Mouse (Mus musculus) stomach, postnatal 0 days (tissue): ENCODE measurements at regions not wholly inside any gene's neighbourhood (a gene's known extent, or its start where the extent isn't known, plus 50 kb on each side); places are given as distances from the start of the nearest gene placed in this dataset.
"Not testable (repeated sequence)": the region's sequence is repeated elsewhere in the genome, so short reads cannot be mapped to it uniquely, and the experiment has no call there.

Experiments used
- ATAC-seq: fragments of 200-750 bp; cut with Nextera tagmentation; 2 replicates; pipeline ENCODE4 v1.8.0; 2017; ENCODE audit not compliant: low FRiP score, low TSS enrichment
- DNase-seq: peaks from one replicate; pipeline ENCODE4 v3.0.0-alpha.2; 2016; ENCODE audit warnings: low spot score
- H3K27ac ChIP-seq: fragments of 300-500 bp; sonication (generic); replicated peaks from 2 replicates; pipeline ENCODE4 v1.5.1; 2014; ENCODE audit warnings: mild to moderate bottlenecking, control low read depth
- H3K27me3 ChIP-seq: fragments of 300-500 bp; sonication (generic); 2 replicates; pipeline ENCODE4 v1.6.1; 2014; ENCODE audit warnings: low read length; ENCODE audit not compliant: control insufficient read depth, insufficient read depth
- H3K36me3 ChIP-seq: fragments of 300-500 bp; sonication (generic); 2 replicates; pipeline ENCODE4 v1.6.1; 2014; ENCODE audit warnings: low read length, mixed read lengths; ENCODE audit not compliant: control insufficient read depth, insufficient read depth
- H3K4me1 ChIP-seq: fragments of 300-500 bp; sonication (generic); replicated peaks from 2 replicates; pipeline ENCODE4 v1.6.1; 2014; ENCODE audit warnings: antibody characterized with exemption; ENCODE audit not compliant: control insufficient read depth, insufficient read depth
- H3K4me2 ChIP-seq: fragments of 300-500 bp; sonication (generic); replicated peaks from 2 replicates; pipeline ENCODE4 v1.6.1; 2014; ENCODE audit warnings: low read depth, mild to moderate bottlenecking, control low read depth, moderate library complexity
- H3K4me3 ChIP-seq: fragments of 300-500 bp; sonication (generic); 2 replicates; pipeline ENCODE4 v1.5.1; 2014; ENCODE audit warnings: low read depth, low read length, control low read depth
- H3K9ac ChIP-seq: fragments of 300-500 bp; sonication (generic); 2 replicates; pipeline ENCODE4 v1.6.1; 2014; ENCODE audit warnings: mild to moderate bottlenecking, low read length, control low read depth, mixed read lengths
- H3K9me3 ChIP-seq: fragments of 300-500 bp; sonication (generic); 2 replicates; pipeline ENCODE4 v1.6.1; 2016; ENCODE audit warnings: low read length; ENCODE audit not compliant: control insufficient read depth
- CTCF ChIP-seq: IDR thresholded peaks from 2 replicates; pipeline ENCODE4 v1.5.1; 2016; ENCODE audit warnings: antibody characterized with exemption, low read depth, mild to moderate bottlenecking, moderate library complexity
- EP300 ChIP-seq: optimal IDR thresholded peaks from 2 replicates; pipeline ENCODE3; 2016; ENCODE audit warnings: antibody characterized with exemption
- WGBS: fragments of 180-500 bp; shearing (Covaris S2); extraction: QIAGEN DNeasy Blood & Tissue Kit; methylation state at CpG from one replicate; pipeline ENCODE4 v1.1.7; 2014; 5-methylcytosine and 5-hydroxymethylcytosine counted together

DNA sequence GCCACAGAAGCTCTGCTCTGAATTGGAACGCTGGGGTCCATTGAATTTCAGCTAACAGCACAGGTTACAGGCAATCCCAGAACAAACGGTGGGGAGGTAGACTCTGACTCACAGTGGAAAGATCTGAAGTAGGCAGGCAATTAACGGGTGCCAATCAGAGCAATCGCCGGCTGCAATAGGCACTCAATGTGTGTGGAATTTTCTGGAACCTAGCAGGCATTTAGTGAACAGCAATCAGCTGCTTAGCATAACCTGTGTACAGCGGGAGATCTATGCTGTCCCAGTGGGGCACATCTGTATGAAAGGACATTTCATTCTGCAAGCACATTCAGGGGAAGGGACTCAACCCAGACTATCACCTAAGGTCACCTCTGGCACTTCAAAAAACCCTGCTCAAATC lies 213.4 kb downstream of the 1810013L24Rik start:
- no peak for DNase-seq
- Histone ChIP-seq H3K9ac (no peak overlapping the region), H3K27ac (no peak overlapping the region), H3K36me3 (no peaks in the 10 kb centered on the region), H3K4me2 (no peak overlapping the region), H3K27me3 (no peaks in the 10 kb centered on the region), H3K4me1 (no peaks in the 10 kb centered on the region), H3K4me3 (no peak overlapping the region), H3K9me3 (no peaks in the 10 kb centered on the region)
- no peak for ATAC-seq
- TF ChIP-seq CTCF (no peak), EP300 (no peak)
- 74% methylated on average over 6 of the region's 6 CpGs for WGBS

DNA sequence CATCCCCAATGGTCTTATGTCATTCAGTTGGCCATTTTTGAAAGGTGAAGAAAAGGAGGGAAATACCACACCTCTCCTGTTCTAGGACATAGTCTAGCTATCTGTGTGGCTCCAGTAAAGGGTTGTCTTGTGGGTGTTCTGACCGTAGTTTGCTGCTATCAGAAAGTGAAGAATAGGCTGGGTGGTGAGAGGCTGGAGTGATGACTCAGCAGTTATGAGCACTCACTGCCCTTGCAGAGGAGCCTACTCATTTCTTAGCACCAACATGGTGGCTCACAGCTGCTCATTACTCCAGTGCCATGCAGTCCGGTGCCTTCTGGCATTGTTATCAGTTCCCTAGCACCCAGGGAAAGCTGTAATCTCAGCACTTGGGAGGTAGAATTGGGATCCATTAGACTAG lies 217.0 kb downstream of the 1810013L24Rik start:
- DNase-seq (no peak), ATAC-seq (no peak)
- Histone ChIP-seq H3K36me3 (no peaks in the 10 kb centered on the region), H3K27me3 (no peaks in the 10 kb centered on the region), H3K9ac (no peak overlapping the region), H3K27ac (no peak overlapping the region), H3K4me2 (no peak overlapping the region), H3K9me3 (no peaks in the 10 kb centered on the region), H3K4me1 (no peaks in the 10 kb centered on the region), H3K4me3 (no peak overlapping the region)
- no peak for TF ChIP-seq EP300
- no peak for TF ChIP-seq CTCF
- 74% methylated on average over 2 of the region's 2 CpGs for WGBS

DNA sequence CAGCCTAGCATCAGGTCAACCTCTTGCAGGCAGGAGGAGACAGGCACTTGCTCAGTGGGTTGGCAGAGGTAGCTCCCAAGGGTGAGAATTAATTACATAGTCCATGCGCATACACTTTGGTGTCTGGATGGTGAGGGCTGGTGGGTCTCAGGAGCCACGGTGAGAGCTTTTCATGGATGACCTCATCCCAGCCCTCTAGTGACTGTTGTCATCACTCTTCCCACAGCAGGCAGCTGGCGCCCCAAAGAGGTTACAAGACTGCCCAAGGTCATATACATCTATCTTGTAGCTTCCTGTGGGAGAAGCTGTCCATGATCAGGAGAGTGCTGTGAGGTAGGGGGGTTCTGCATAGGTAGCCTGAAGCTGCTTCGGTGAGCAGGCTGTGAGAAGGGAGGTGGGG lies 224.5 kb downstream of the 1810013L24Rik start:
- Histone ChIP-seq H3K27me3 (no peaks in the 10 kb centered on the region), H3K4me2 (no peak overlapping the region), H3K9ac (no peak overlapping the region), H3K36me3 (no peaks in the 10 kb centered on the region), H3K4me1 (no peaks in the 10 kb centered on the region), H3K27ac (no peak overlapping the region), H3K4me3 (no peak overlapping the region), H3K9me3 (no peaks in the 10 kb centered on the region)
- no peak for TF ChIP-seq CTCF
- TF ChIP-seq EP300, result no peak
- DNase-seq, result no peak
- WGBS, result 51% methylated on average over 4 of the region's 4 CpGs
- no peak for ATAC-seq

- Histone ChIP-seq H3K4me1 (no peaks in the 10 kb centered on the region), H3K9ac (no peak overlapping the region), H3K27ac (no peak overlapping the region), H3K9me3 (no peaks in the 10 kb centered on the region), H3K4me3 (no peak overlapping the region), H3K4me2 (no peak overlapping the region), H3K36me3 (no peaks in the 10 kb centered on the region), H3K27me3 (no peaks in the 10 kb centered on the region)
- ATAC-seq (no peak), DNase-seq (no peak)
- 82% methylated on average over 3 of the region's 3 CpGs for WGBS
- TF ChIP-seq CTCF (no peak), EP300 (no peak)
Measured at GRCm38 (mm10) chr16:9056430-9056829, 226.5 kb downstream of the 1810013L24Rik start.

- DNase-seq, result no peak
- Histone ChIP-seq H3K27me3 (no peaks in the 10 kb centered on the region), H3K4me3 (no peak overlapping the region), H3K4me2 (no peak overlapping the region), H3K27ac (no peak overlapping the region), H3K9ac (no peak overlapping the region), H3K4me1 (no peaks in the 10 kb centered on the region), H3K36me3 (no peaks in the 10 kb centered on the region), H3K9me3 (no peaks in the 10 kb centered on the region)
- WGBS, result 83% methylated on average over 4 of the region's 4 CpGs
- no peak for ATAC-seq
- TF ChIP-seq EP300, result no peak
Measured at GRCm38 (mm10) chr16:9071526-9071925, 241.6 kb downstream of the 1810013L24Rik start.

DNA sequence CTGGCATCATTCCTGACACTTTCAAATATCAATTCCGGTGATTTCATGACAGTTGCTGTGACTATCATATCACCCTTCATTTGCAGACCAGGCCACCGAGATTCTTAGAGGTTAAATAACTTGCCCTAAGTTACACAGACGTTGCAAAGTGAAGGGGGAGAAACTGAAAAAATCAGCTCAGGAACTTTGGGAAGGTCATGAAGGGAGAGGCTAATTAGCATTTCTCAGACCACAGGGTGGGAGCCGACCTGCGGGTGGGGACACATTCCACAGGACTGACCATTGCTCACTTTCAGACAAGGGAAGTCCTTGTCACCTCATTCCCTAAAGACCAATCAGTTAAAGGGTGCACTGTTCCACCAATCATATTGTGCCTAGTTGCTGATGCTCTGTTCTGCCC lies 242.1 kb downstream of the 1810013L24Rik start:
- not testable (repeated sequence) for H3K36me3 ChIP-seq, H3K27me3 ChIP-seq, H3K4me1 ChIP-seq, H3K9ac ChIP-seq, H3K27ac ChIP-seq, H3K4me3 ChIP-seq, ATAC-seq, H3K9me3 ChIP-seq, DNase-seq, H3K4me2 ChIP-seq
- WGBS, result 69% methylated on average over 5 of the region's 5 CpGs
